Mouse (Mus musculus): ENCODE measurements around the gene Smim9. TPM values are rescaled to one million over a fixed set of nuclear protein-coding genes. Genes with fewer than 3 reads are reported as not detected.
A peak's percentile ranks its signal among the peaks of the same experiment; 100 is the strongest.

Smim9 gene
- polyA plus RNA-seq, 1 experiment from 2014 or later = not detected

DNA sequence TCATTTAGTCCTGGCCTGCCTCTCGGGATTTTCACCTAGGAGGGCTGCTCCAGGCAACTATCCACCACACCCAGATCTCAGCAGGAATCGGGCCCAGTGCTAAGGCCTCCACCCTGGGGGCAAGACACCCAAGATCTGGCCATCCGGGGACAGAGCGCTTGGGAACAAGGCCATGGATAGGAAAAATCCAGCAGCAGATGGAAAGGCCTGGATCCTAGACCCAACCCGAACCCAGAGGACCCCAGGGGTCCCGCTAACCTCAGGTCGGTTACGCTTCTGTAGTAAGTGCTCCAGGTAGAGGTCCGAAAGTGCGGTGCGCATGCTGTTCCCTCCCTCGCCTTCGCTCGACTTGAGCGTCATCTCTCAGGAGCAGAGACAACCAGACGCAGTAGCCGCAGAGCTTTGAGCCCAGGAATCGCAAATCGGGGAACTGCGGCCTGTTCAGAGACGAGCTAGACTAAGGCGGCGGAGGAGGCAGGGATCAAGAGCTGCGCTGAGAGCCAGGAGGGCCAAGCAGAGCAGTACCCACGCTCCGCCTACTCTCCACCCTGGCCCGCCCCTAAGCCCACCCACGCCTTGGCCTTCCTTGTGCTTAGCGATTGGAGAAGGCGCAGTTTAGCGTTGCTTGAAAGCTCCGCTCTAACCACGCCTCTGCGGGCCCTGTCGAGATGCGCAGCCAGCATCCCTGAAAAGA, 33.0 kb downstream of the Smim9 start, which contains the start of gene Mpp1:
TSS of gene Mpp1 (minus strand) at position 550 of the 694 bp plus-strand sequence.
- H3K4me2 ChIP-seq (replicated peaks; ENCODE audit: low read depth, low read length) = peak within 1 kb of the TSS; percentile 42
- peak within 1 kb of the TSS; percentile 51 for H3K4me3 ChIP-seq (ENCODE audit: low read length)
- H3K36me3 ChIP-seq (ENCODE audit: control insufficient read depth, insufficient read depth, low read length) = no peaks in the 10 kb centered on the region
- peak within 1 kb of the TSS; percentile 37; the same call in 1 of the 2 replicates for H3K27ac ChIP-seq (ENCODE audit: low read depth, low read length)
- H3K27me3 ChIP-seq (ENCODE audit: control insufficient read depth, insufficient read depth, low read length) = no peaks in the 10 kb centered on the region
- 27% methylated on average over 36 of the region's 36 CpGs for WGBS
- H3K9me3 ChIP-seq (ENCODE audit: control insufficient read depth, low read length) = no peaks in the 10 kb centered on the region
- peak within 1 kb of the TSS; percentile 59 for H3K9ac ChIP-seq (ENCODE audit: low read depth, low read length)
- H3K4me1 ChIP-seq (ENCODE audit: control insufficient read depth, insufficient read depth, low read length) = no peaks in the 10 kb centered on the region
- ATAC-seq (ENCODE audit: low FRiP score, low TSS enrichment) = peak; percentile 100

DNA sequence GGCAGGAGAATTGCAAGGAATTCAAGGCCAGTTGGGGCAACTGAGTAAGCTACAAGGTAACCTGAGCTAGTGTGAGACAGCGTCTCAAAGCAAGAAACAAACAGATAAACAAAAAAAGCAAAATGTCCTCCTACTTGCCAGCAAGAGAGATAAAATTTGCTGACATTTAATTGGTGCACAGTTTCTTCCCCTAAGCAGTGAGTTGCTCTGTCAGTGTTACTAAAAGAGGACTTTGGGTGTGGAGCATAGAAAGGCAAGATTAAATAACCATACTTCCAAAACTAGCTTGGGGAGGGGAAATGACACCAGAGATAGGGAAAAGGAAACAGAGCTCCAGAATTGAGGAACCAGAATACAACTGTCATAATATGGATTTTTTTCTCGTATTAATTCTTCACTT, 34.1 kb downstream of the Smim9 start:
- Histone ChIP-seq H3K9ac (ENCODE audit: low read depth, low read length) (no peak overlapping the region), H3K9me3 (ENCODE audit: control insufficient read depth, low read length) (no peaks in the 10 kb centered on the region), H3K4me2 (replicated peaks; ENCODE audit: low read depth, low read length) (no peak overlapping the region), H3K27me3 (ENCODE audit: control insufficient read depth, insufficient read depth, low read length) (no peaks in the 10 kb centered on the region), H3K4me1 (ENCODE audit: control insufficient read depth, insufficient read depth, low read length) (no peaks in the 10 kb centered on the region), H3K4me3 (ENCODE audit: low read length) (no peak overlapping the region), H3K36me3 (ENCODE audit: control insufficient read depth, insufficient read depth, low read length) (no peaks in the 10 kb centered on the region; the same call in 1 of the 2 replicates), H3K27ac (ENCODE audit: low read depth, low read length) (no peak overlapping the region)
- no peak for ATAC-seq (ENCODE audit: low FRiP score, low TSS enrichment)
- 66% methylated on average over 2 of the region's 2 CpGs for WGBS

DNA sequence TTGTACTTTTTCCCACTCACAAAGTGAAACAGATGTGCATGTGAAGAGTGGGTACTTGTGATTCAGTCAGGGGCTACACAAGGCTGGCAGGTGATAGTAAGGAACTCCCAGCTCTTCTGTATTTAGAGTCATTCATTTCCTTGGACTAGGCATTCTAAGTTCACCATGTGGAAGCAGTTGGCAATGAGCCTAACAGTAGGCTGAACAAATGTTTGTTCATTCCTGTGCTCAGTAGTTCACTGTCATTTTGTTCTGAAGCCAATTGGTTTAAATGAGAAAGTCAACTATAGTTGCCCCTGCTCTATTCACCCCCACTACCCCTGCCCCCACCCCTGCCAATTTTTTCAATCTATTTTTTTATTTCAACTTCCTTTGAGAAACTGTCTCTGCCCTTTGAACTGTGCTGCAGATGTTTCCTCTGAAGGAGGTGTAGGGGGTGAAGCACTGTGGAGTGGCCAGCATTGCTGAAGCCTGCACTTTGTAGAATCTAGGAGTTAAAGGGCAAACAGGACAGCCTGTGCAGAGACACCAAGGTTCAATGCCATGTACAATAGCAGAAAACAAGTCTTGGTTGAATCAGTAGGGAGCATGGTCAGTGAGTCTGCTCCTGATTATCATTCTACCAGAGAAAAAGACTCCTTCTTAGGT, 35.1 kb downstream of the Smim9 start:
- Histone ChIP-seq H3K4me3 (ENCODE audit: low read length) (no peak overlapping the region), H3K9ac (ENCODE audit: low read depth, low read length) (no peak overlapping the region), H3K4me2 (replicated peaks; ENCODE audit: low read depth, low read length) (no peak overlapping the region), H3K36me3 (ENCODE audit: control insufficient read depth, insufficient read depth, low read length) (no peaks in the 10 kb centered on the region; the same call in 1 of the 2 replicates), H3K4me1 (ENCODE audit: control insufficient read depth, insufficient read depth, low read length) (no peaks in the 10 kb centered on the region), H3K27ac (ENCODE audit: low read depth, low read length) (no peak overlapping the region), H3K27me3 (ENCODE audit: control insufficient read depth, insufficient read depth, low read length) (no peaks in the 10 kb centered on the region), H3K9me3 (ENCODE audit: control insufficient read depth, low read length) (no peaks in the 10 kb centered on the region)
- ATAC-seq (ENCODE audit: low FRiP score, low TSS enrichment) = no peak

DNA sequence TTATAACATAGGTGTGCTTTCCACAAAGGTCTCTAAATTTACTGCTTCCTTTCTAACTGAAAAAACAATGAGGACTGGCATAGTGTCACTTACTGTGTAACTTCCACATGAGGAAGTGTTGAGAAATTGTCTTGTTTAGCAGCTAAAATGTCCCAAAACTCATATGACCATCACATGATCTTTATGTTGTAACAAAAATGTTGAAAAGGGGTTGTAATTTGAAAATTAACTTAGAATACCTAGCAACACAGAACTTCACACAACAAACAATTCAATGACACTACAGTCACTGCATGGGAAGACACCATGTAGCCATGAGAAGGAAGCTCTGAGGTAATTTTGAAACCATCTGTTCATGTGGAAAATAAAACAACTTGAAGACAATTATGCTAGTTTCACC, 36.7 kb downstream of the Smim9 start:
- no peak overlapping the region for H3K9ac ChIP-seq (ENCODE audit: low read depth, low read length)
- no peaks in the 10 kb centered on the region; the same call in 1 of the 2 replicates for H3K36me3 ChIP-seq (ENCODE audit: control insufficient read depth, insufficient read depth, low read length)
- H3K4me2 ChIP-seq (replicated peaks; ENCODE audit: low read depth, low read length) = no peak overlapping the region
- no peaks in the 10 kb centered on the region for H3K27me3 ChIP-seq (ENCODE audit: control insufficient read depth, insufficient read depth, low read length)
- no peak overlapping the region for H3K4me3 ChIP-seq (ENCODE audit: low read length)
- ATAC-seq (ENCODE audit: low FRiP score, low TSS enrichment) = no peak
- no peaks in the 10 kb centered on the region for H3K4me1 ChIP-seq (ENCODE audit: control insufficient read depth, insufficient read depth, low read length)
- H3K9me3 ChIP-seq (ENCODE audit: control insufficient read depth, low read length) = no peaks in the 10 kb centered on the region
- H3K27ac ChIP-seq (ENCODE audit: low read depth, low read length) = no peak overlapping the region

DNA sequence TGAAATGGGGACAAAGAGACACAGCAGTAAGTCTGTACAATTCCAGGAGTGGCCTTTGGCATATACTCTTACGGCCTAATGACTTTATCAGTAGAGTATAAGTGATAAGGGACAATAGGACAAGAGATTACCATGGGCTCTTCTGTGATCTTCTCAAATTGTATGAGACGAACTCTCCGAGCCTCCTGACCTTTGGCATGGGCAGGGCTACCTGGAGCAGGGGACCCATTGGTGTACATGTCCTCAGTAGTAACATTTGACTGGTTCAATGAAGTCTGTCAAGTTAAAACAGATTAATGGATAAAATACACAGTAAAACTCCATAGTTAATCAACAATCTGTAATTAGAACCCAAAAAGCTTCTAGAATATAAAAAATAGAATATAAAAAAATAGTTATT, 38.0 kb downstream of the Smim9 start:
- Histone ChIP-seq H3K4me1 (ENCODE audit: control insufficient read depth, insufficient read depth, low read length) (no peaks in the 10 kb centered on the region), H3K4me3 (ENCODE audit: low read length) (no peak overlapping the region), H3K27ac (ENCODE audit: low read depth, low read length) (no peak overlapping the region), H3K9ac (ENCODE audit: low read depth, low read length) (no peak overlapping the region), H3K27me3 (ENCODE audit: control insufficient read depth, insufficient read depth, low read length) (no peaks in the 10 kb centered on the region), H3K4me2 (replicated peaks; ENCODE audit: low read depth, low read length) (no peak overlapping the region), H3K9me3 (ENCODE audit: control insufficient read depth, low read length) (no peaks in the 10 kb centered on the region), H3K36me3 (ENCODE audit: control insufficient read depth, insufficient read depth, low read length) (no peaks in the 10 kb centered on the region; the same call in 1 of the 2 replicates)
- WGBS = 94% methylated on average over 3 of the region's 3 CpGs
- ATAC-seq (ENCODE audit: low FRiP score, low TSS enrichment) = no peak

DNA sequence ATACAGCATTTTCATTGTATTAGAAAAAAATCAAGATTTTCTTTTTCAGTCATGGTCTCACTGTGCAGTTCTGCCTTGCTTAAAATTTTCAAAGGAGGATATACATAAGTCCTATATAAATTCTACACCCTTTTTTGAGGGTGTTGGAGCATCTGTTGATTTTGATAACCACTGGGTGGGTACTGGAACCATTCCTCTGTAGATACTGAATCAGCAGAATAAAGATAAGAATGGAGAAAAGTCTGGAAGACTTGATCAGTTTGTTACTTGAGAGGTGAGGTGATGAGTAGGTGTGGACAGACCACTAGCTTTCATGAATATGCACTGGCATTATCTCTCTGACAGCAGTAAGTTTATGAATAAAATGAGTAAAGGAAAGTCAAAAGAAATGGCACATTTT, 48.0 kb downstream of the Smim9 start:
- no peak overlapping the region for H3K4me3 ChIP-seq (ENCODE audit: low read length)
- no peaks in the 10 kb centered on the region for H3K27me3 ChIP-seq (ENCODE audit: control insufficient read depth, insufficient read depth, low read length)
- H3K4me1 ChIP-seq (ENCODE audit: control insufficient read depth, insufficient read depth, low read length) = no peaks in the 10 kb centered on the region

DNA sequence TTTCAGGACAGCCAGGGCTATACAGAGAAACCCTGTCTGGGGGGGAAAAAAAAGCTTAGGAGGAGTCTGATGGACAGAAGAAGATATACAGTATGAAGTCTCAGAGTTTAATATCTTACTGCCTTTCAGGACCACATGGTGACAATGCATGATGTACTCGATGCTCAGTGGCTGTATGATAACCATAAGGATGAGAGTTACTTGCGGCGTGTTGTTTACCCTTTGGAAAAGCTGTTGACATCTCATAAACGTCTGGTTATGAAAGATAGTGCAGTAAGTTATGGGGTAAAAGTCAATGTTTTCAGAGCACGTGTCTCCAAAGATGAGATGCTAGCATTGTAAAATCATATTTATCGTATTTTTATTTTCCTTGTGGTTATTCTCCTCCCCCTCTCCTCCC, 61.3 kb downstream of the Smim9 start:
- ATAC-seq (ENCODE audit: low FRiP score, low TSS enrichment) = no peak
- H3K4me1 ChIP-seq (ENCODE audit: control insufficient read depth, insufficient read depth, low read length) = no peaks in the 10 kb centered on the region
- peaks cover 31% of the 10 kb centered on the region; the same call in 1 of the 2 replicates for H3K36me3 ChIP-seq (ENCODE audit: control insufficient read depth, insufficient read depth, low read length)

More for the DNA sequence above, 48.0 kb downstream of the Smim9 start:
- H3K9ac ChIP-seq (ENCODE audit: low read depth, low read length) = no peak overlapping the region
- no peaks in the 10 kb centered on the region for H3K9me3 ChIP-seq (ENCODE audit: control insufficient read depth, low read length)
- H3K4me2 ChIP-seq (replicated peaks; ENCODE audit: low read depth, low read length) = no peak overlapping the region
- ATAC-seq (ENCODE audit: low FRiP score, low TSS enrichment) = no peak
- H3K36me3 ChIP-seq (ENCODE audit: control insufficient read depth, insufficient read depth, low read length) = peaks cover 3% of the 10 kb centered on the region; the same call in 1 of the 2 replicates
- no peak overlapping the region for H3K27ac ChIP-seq (ENCODE audit: low read depth, low read length)

DNA sequence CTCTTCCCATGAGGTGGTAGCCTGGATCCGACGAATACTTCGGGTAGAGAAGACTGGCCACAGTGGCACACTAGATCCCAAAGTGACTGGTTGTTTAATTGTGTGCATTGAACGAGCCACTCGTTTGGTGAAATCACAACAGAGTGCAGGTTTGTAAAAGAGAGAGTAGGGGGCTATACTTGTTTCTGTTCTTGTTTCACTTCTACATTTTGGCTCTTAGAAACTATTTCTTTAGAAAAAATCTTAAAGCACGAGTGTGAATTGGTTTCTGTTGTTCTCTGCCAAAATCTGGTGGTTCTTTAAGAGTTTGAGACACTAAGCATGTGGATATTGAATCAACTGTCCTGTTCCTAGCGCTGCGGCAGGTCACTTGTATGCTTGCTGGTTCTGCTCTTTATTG, 64.8 kb downstream of the Smim9 start:
- no peak overlapping the region for H3K9ac ChIP-seq (ENCODE audit: low read depth, low read length)
- no peaks in the 10 kb centered on the region for H3K9me3 ChIP-seq (ENCODE audit: control insufficient read depth, low read length)
- no peaks in the 10 kb centered on the region for H3K27me3 ChIP-seq (ENCODE audit: control insufficient read depth, insufficient read depth, low read length)
- H3K36me3 ChIP-seq (ENCODE audit: control insufficient read depth, insufficient read depth, low read length) = peaks cover 8% of the 10 kb centered on the region; the same call in 1 of the 2 replicates
- H3K27ac ChIP-seq (ENCODE audit: low read depth, low read length) = no peak overlapping the region
- WGBS = 87% methylated on average over 8 of the region's 8 CpGs
- H3K4me2 ChIP-seq (replicated peaks; ENCODE audit: low read depth, low read length) = no peak overlapping the region
- no peak for ATAC-seq (ENCODE audit: low FRiP score, low TSS enrichment)
- no peaks in the 10 kb centered on the region for H3K4me1 ChIP-seq (ENCODE audit: control insufficient read depth, insufficient read depth, low read length)
- no peak overlapping the region for H3K4me3 ChIP-seq (ENCODE audit: low read length)

More for the DNA sequence above, 61.3 kb downstream of the Smim9 start:
- Histone ChIP-seq H3K4me3 (ENCODE audit: low read length) (no peak overlapping the region), H3K27ac (ENCODE audit: low read depth, low read length) (no peak overlapping the region), H3K9me3 (ENCODE audit: control insufficient read depth, low read length) (no peaks in the 10 kb centered on the region), H3K9ac (ENCODE audit: low read depth, low read length) (no peak overlapping the region), H3K27me3 (ENCODE audit: control insufficient read depth, insufficient read depth, low read length) (no peaks in the 10 kb centered on the region), H3K4me2 (replicated peaks; ENCODE audit: low read depth, low read length) (no peak overlapping the region)
- 87% methylated on average over 6 of the region's 6 CpGs for WGBS

DNA sequence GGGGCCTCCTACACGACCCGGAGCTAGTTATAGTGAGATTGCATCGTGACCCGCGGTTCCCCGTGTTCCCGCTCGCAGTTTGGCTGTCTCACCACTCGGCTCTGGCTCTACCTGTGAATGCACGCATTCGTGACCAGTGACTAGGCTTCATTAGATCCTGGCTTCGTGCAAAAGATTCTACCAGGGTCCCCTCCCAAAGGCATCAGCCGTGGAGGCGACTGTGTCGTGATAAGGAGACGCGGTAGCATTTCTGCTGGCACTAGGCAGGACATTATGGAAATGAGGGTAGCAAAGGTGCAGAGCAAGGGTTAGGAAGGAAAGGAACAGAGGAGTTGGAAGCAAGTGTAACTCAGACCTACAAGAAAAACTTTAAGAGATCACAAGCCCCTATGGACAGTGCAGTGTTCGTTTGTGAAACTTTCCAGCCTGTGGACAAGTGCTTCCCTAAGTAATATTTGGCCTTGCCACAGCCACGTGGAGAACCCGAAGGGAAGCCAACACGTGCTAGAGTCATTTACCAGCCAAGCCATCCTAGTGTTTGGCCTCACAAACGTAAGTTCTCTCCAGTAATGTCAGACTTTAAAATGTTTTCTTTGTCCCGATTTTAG, 67.3 kb downstream of the Smim9 start:
- peak; percentile 17; the same call in 1 of the 2 replicates for ATAC-seq (ENCODE audit: low FRiP score, low TSS enrichment)
- no peak overlapping the region for H3K27ac ChIP-seq (ENCODE audit: low read depth, low read length)
- H3K36me3 ChIP-seq (ENCODE audit: control insufficient read depth, insufficient read depth, low read length) = peaks cover 8% of the 10 kb centered on the region; the same call in 1 of the 2 replicates
- H3K9me3 ChIP-seq (ENCODE audit: control insufficient read depth, low read length) = no peaks in the 10 kb centered on the region
- no peaks in the 10 kb centered on the region for H3K4me1 ChIP-seq (ENCODE audit: control insufficient read depth, insufficient read depth, low read length)
- no peaks in the 10 kb centered on the region for H3K27me3 ChIP-seq (ENCODE audit: control insufficient read depth, insufficient read depth, low read length)
- peak overlapping the region; percentile 56 for H3K4me3 ChIP-seq (ENCODE audit: low read length)
- WGBS = 23% methylated on average over 23 of the region's 23 CpGs
- H3K9ac ChIP-seq (ENCODE audit: low read depth, low read length) = peak overlapping the region; percentile 64
- peak overlapping the region; percentile 46 for H3K4me2 ChIP-seq (replicated peaks; ENCODE audit: low read depth, low read length)

Data from kidney, embryonic 14.5 days (tissue).